1 mouse cellular context compared by ENCODE assay signal in genomic region chr2:30930846-30931245, GRCm38 (mm10). TPM values are rescaled to one million over a fixed set of nuclear protein-coding genes. Genes with fewer than 3 reads are reported as not detected.
"Had no signal": no experiment of that assay in that cellular context is flagged by ENCODE, and none has a peak within 500 bp of the region (broad histone marks: within the 10 kb centered on the region; RNA-seq: fewer than 3 reads in every experiment).

No protein-coding gene starts in this region.

RNA-seq across cellular contexts. Expression of gene Ptges, which starts 1.2 kb away (rescaled TPM):
- total RNA-seq: neutrophil, adult 5-6 weeks had no signal
